ENCODE assay signal across 8 mouse cellular contexts in genomic region chr7:78578461-78579359, GRCm38 (mm10).
DNase-seq lines count a peak whose midpoint lies in the region; ATAC-seq and TF ChIP-seq lines count a peak whose summit lies in the region.

No protein-coding gene starts in this region.

- ATAC-seq in heart, postnatal 0 days (ENCODE audit: insufficient read depth, low read depth): no peak
- ATAC-seq in liver, embryonic 15.5 days (ENCODE audit: insufficient read depth): no peak
- ATAC-seq in stomach, embryonic 14.5 days (ENCODE audit: insufficient number of reproducible peaks, insufficient read depth, low FRiP score, low read depth): no peak

- no peak for TF ChIP-seq POLR2A in thymus, adult 2 months (IDR thresholded peaks at IDR 0.05; ENCODE audit: control insufficient read depth, extremely low read depth, insufficient read depth, low read length, poor library complexity)

- intact Hi-C loops in gastrocnemius, postnatal 14 days (cut with DNase I; ENCODE audit: low total_unique reads): no loop called here

- DNase-seq in adrenal gland, adult 18-20 months (ENCODE audit: low spot score in 2 of 2): peak; percentile 29 to 32
- no peak for DNase-seq in adrenal gland, adult 8-10 months
- peak; percentile 27 for DNase-seq in thymus, adult 2 months
- DNase-seq in thymus, adult 18-20 months: no peak
- DNase-seq in heart, postnatal 0 days (ENCODE audit: low spot score): peak; percentile 19
- no peak for DNase-seq in gastrocnemius, postnatal 14 days

- H3K4me2 ChIP-seq in heart, postnatal 0 days (ENCODE audit: low read depth, low read length): peak overlapping the region; percentile 76
- peak overlapping the region; percentile 37 for H3K4me2 ChIP-seq in liver, embryonic 15.5 days
- H3K4me2 ChIP-seq in stomach, embryonic 14.5 days (replicated peaks; ENCODE audit: low read depth, low read length): peak overlapping the region; percentile 77

- H3K27ac ChIP-seq in thymus, adult 2 months (ENCODE audit: control insufficient read depth, insufficient read depth, low read length): no peak overlapping the region
- H3K27ac ChIP-seq in heart, postnatal 0 days (ENCODE audit: low read depth): no peak overlapping the region
- H3K27ac ChIP-seq in liver, embryonic 15.5 days (replicated peaks): no peak overlapping the region
- H3K27ac ChIP-seq in stomach, embryonic 14.5 days (ENCODE audit: low read length): no peak overlapping the region

- WGBS in thymus, adult 2 months: 2% methylated on average over 59 of the region's 66 CpGs
- under 1% methylated on average over 49 of the region's 66 CpGs for whole genome bisulfite sequencing in heart, postnatal 0 days
- WGBS in liver, embryonic 15.5 days (ENCODE audit: insufficient replicate concordance): under 1% methylated on average over 47 of the region's 66 CpGs
- under 1% methylated on average over 50 of the region's 66 CpGs for WGBS in stomach, embryonic 14.5 days

- no peaks in the 10 kb centered on the region for H3K36me3 ChIP-seq in thymus, adult 2 months (ENCODE audit: control insufficient read depth, insufficient read depth, low read length)
- no peaks in the 10 kb centered on the region for H3K36me3 ChIP-seq in heart, postnatal 0 days (replicated peaks; ENCODE audit: control insufficient read depth, insufficient read depth, low read length)
- H3K36me3 ChIP-seq in liver, embryonic 15.5 days (replicated peaks): no peaks in the 10 kb centered on the region
- H3K36me3 ChIP-seq in stomach, embryonic 14.5 days (ENCODE audit: control insufficient read depth, insufficient read depth, low read length): no peaks in the 10 kb centered on the region

- no peak for TF ChIP-seq EP300 in heart, postnatal 0 days (IDR thresholded peaks at IDR 0.05; ENCODE audit: low read depth)

- TF ChIP-seq CTCF in thymus, adult 2 months (IDR thresholded peaks at IDR 0.05; ENCODE audit: borderline replicate concordance, control insufficient read depth, extremely low read depth, insufficient read depth, low read length, poor library complexity): no peak
- no peak for TF ChIP-seq CTCF in heart, postnatal 0 days (IDR thresholded peaks at IDR 0.05; ENCODE audit: low read depth)

- no peak overlapping the region; the same call in 1 of the 2 replicates for H3K9ac ChIP-seq in heart, postnatal 0 days (replicated peaks; ENCODE audit: low read depth, low read length)
- no peak overlapping the region for H3K9ac ChIP-seq in liver, embryonic 15.5 days
- no peak overlapping the region; the same call in 1 of the 2 replicates for H3K9ac ChIP-seq in stomach, embryonic 14.5 days (replicated peaks; ENCODE audit: low read depth, low read length)

- H3K9me3 ChIP-seq in heart, postnatal 0 days (replicated peaks; ENCODE audit: control insufficient read depth, low read length): no peaks in the 10 kb centered on the region
- H3K9me3 ChIP-seq in liver, embryonic 15.5 days (replicated peaks): no peaks in the 10 kb centered on the region
- no peaks in the 10 kb centered on the region for H3K9me3 ChIP-seq in stomach, embryonic 14.5 days (ENCODE audit: control insufficient read depth, low read depth, low read length)

- H3K4me3 ChIP-seq in thymus, adult 2 months (ENCODE audit: control insufficient read depth, insufficient read depth, low read length): peak overlapping the region; percentile 47
- peak overlapping the region; percentile 59 for H3K4me3 ChIP-seq in heart, postnatal 0 days (ENCODE audit: low read depth, low read length)
- peak overlapping the region; percentile 15 for H3K4me3 ChIP-seq in liver, embryonic 15.5 days (replicated peaks)
- peak overlapping the region; percentile 40 for H3K4me3 ChIP-seq in stomach, embryonic 14.5 days (ENCODE audit: low read depth, low read length)

- H3K4me1 ChIP-seq in thymus, adult 2 months (replicated peaks; ENCODE audit: control insufficient read depth, insufficient read depth, low read length): peaks cover 16% of the 10 kb centered on the region
- H3K4me1 ChIP-seq in heart, postnatal 0 days (ENCODE audit: control insufficient read depth, insufficient read depth): 0 out of 2 replicates have a peak, but pooled peaks cover 6% of the 10 kb centered on the region
- no peaks in the 10 kb centered on the region for H3K4me1 ChIP-seq in liver, embryonic 15.5 days (replicated peaks)
- peaks cover 5% of the 10 kb centered on the region; the same call in 1 of the 2 replicates for H3K4me1 ChIP-seq in stomach, embryonic 14.5 days (ENCODE audit: control insufficient read depth, insufficient read depth, low read length)

- peaks cover 21% of the 10 kb centered on the region for H3K27me3 ChIP-seq in thymus, adult 2 months (ENCODE audit: control insufficient read depth, insufficient read depth, low read length)
- peaks cover 88% of the 10 kb centered on the region for H3K27me3 ChIP-seq in heart, postnatal 0 days (ENCODE audit: control insufficient read depth, insufficient read depth, low read length)
- peaks cover 95% of the 10 kb centered on the region for H3K27me3 ChIP-seq in liver, embryonic 15.5 days
- peaks cover 57% of the 10 kb centered on the region for H3K27me3 ChIP-seq in stomach, embryonic 14.5 days (ENCODE audit: control insufficient read depth, insufficient read depth, low read length)

Comparison
In these comparisons a context has a peak if more than half of its experiments do, and no peak if none do; other contexts are left out.
1. DNase-seq: peak in adrenal gland, adult 18-20 months (2 of 2), thymus, adult 2 months (single experiment) and heart, postnatal 0 days (single experiment); none in adrenal gland, adult 8-10 months (single experiment), thymus, adult 18-20 months (0 of 2) and gastrocnemius, postnatal 14 days (single experiment).
2. Peak in every context shown above with its lines, with median percentiles within 50 percentile points of each other: H3K4me3 ChIP-seq and H3K4me2 ChIP-seq.